In genomic region chr17:50655416-50655776, GRCm38 (mm10) we compare ENCODE assay signal across 16 mouse cellular contexts.
DNase-seq lines count a peak whose midpoint lies in the region; ATAC-seq and TF ChIP-seq lines count a peak whose summit lies in the region.
"Had no signal": no experiment of that assay in that cellular context is flagged by ENCODE, and none has a peak within 500 bp of the region (broad histone marks: within the 10 kb centered on the region; RNA-seq: fewer than 3 reads in every experiment).

No protein-coding gene starts in this region.

- H3K9ac ChIP-seq in lung, embryonic 14.5 days, result no peak overlapping the region
- no peak overlapping the region for H3K9ac ChIP-seq in intestine, embryonic 16.5 days (ENCODE audit: low read depth, low read length)
- H3K9ac ChIP-seq: hindbrain, embryonic 12.5 days; liver, embryonic 13.5 days; neural tube, embryonic 15.5 days had no signal

- no peaks in the 10 kb centered on the region for H3K36me3 ChIP-seq in lung, embryonic 14.5 days (ENCODE audit: insufficient read depth)
- H3K36me3 ChIP-seq in intestine, embryonic 16.5 days (ENCODE audit: control insufficient read depth, insufficient read depth, low read length), result no peaks in the 10 kb centered on the region
- H3K36me3 ChIP-seq: hindbrain, embryonic 12.5 days; liver, embryonic 13.5 days had no signal

- no peak for TF ChIP-seq CTCF in cerebellum, adult 2 months (IDR thresholded peaks at IDR 0.05; ENCODE audit: borderline replicate concordance, insufficient read depth, low read depth, low read length)
- no peak for TF ChIP-seq CTCF in lung, embryonic 14.5 days (IDR thresholded peaks at IDR 0.05; ENCODE audit: low read depth)
- TF ChIP-seq CTCF in lung, adult 2 months (IDR thresholded peaks at IDR 0.05; ENCODE audit: insufficient read depth, low read length), result no peak

- H3K4me2 ChIP-seq in lung, embryonic 14.5 days, result no peak overlapping the region
- H3K4me2 ChIP-seq in intestine, embryonic 16.5 days (ENCODE audit: low read depth, low read length), result no peak overlapping the region
- H3K4me2 ChIP-seq: hindbrain, embryonic 12.5 days; liver, embryonic 13.5 days; neural tube, embryonic 15.5 days had no signal

- peaks cover 12% of the 10 kb centered on the region for H3K4me1 ChIP-seq in cerebellum, adult 2 months (ENCODE audit: control insufficient read depth, insufficient read depth, low read length)
- 0 out of 2 replicates have a peak, but pooled peaks cover 3% of the 10 kb centered on the region for H3K4me1 ChIP-seq in lung, embryonic 14.5 days (ENCODE audit: insufficient read depth)
- no peaks in the 10 kb centered on the region for H3K4me1 ChIP-seq in lung, adult 2 months (ENCODE audit: control insufficient read depth, insufficient read depth, low read length)
- H3K4me1 ChIP-seq in intestine, embryonic 16.5 days (ENCODE audit: control insufficient read depth, insufficient read depth, low read length), result 0 out of 2 replicates have a peak, but pooled peaks cover 2% of the 10 kb centered on the region
- H3K4me1 ChIP-seq: neural tube, embryonic 15.5 days had no signal

- no peak overlapping the region for H3K4me3 ChIP-seq in cerebellum, adult 2 months (replicated peaks; ENCODE audit: insufficient read depth, low read depth, low read length)
- no peak overlapping the region for H3K4me3 ChIP-seq in lung, embryonic 14.5 days (ENCODE audit: low read depth, low read length)
- no peak overlapping the region for H3K4me3 ChIP-seq in lung, adult 2 months (replicated peaks; ENCODE audit: extremely low read depth, low read depth, low read length)
- H3K4me3 ChIP-seq in intestine, embryonic 16.5 days (ENCODE audit: low read length), result no peak overlapping the region
- H3K4me3 ChIP-seq: forebrain, embryonic 10.5 days; hindbrain, embryonic 12.5 days; liver, embryonic 13.5 days; neural tube, embryonic 15.5 days had no signal

- 50% methylated on average over 4 of the region's 4 CpGs for WGBS in cerebellum, adult 2 months
- 28% methylated on average over 4 of the region's 4 CpGs for WGBS in lung, embryonic 14.5 days
- 53% methylated on average over 4 of the region's 4 CpGs for WGBS in lung, adult 2 months
- 40% methylated on average over 4 of the region's 4 CpGs for WGBS in intestine, embryonic 16.5 days

- TF ChIP-seq POLR2A in cerebellum, adult 2 months (IDR thresholded peaks at IDR 0.05; ENCODE audit: borderline replicate concordance, insufficient read depth, low read length), result no peak
- TF ChIP-seq POLR2A in lung, adult 2 months (IDR thresholded peaks at IDR 0.05; ENCODE audit: borderline replicate concordance, extremely low read depth, low read depth, low read length), result no peak

- ATAC-seq in lung, embryonic 14.5 days (ENCODE audit: insufficient read depth), result peak; percentile 35; the same call in 1 of the 2 replicates
- peak; percentile 94 for ATAC-seq in intestine, embryonic 16.5 days
- ATAC-seq in activated CD4-positive, CD25-positive, alpha-beta regulatory T cell, adult 4 months, result no peak

- peak overlapping the region; percentile 32; the same call in 1 of the 2 replicates for H3K27ac ChIP-seq in cerebellum, adult 2 months (ENCODE audit: insufficient read depth, low read length)
- H3K27ac ChIP-seq in lung, embryonic 14.5 days (ENCODE audit: low read depth), result 0 out of 2 replicates have a peak overlapping the region, but pooled peaks have one; percentile 22
- H3K27ac ChIP-seq in intestine, embryonic 16.5 days (ENCODE audit: low read length), result no peak overlapping the region
- H3K27ac ChIP-seq: forebrain, embryonic 10.5 days; hindbrain, embryonic 12.5 days; liver, embryonic 13.5 days; neural tube, embryonic 15.5 days had no signal

- H3K27me3 ChIP-seq in cerebellum, adult 2 months (ENCODE audit: control insufficient read depth, insufficient read depth, low read length), result no peaks in the 10 kb centered on the region
- H3K27me3 ChIP-seq in lung, embryonic 14.5 days (ENCODE audit: insufficient read depth, low read length), result no peaks in the 10 kb centered on the region
- H3K27me3 ChIP-seq in intestine, embryonic 16.5 days (replicated peaks; ENCODE audit: control insufficient read depth, insufficient read depth, low read length), result no peaks in the 10 kb centered on the region
- H3K27me3 ChIP-seq: hindbrain, embryonic 12.5 days; liver, embryonic 13.5 days; neural tube, embryonic 15.5 days had no signal

- no peak for DNase-seq in cerebellum, adult 2 months
- no peak for DNase-seq in cerebellum, adult 11 months
- DNase-seq in lung, embryonic 14.5 days, result no peak
- no peak for DNase-seq in lung, adult 2 months
- peak; percentile 60 for DNase-seq in gastrocnemius, postnatal 25 days
- DNase-seq in lung, postnatal 4 days, result no peak
- DNase-seq: adrenal gland, adult 2 months; kidney, adult 9 months; liver, embryonic 13.5 days; retina, postnatal 1 day; spleen, adult 18-20 months had no signal

- no peaks in the 10 kb centered on the region for H3K9me3 ChIP-seq in lung, embryonic 14.5 days (ENCODE audit: low read depth, low read length)
- H3K9me3 ChIP-seq in intestine, embryonic 16.5 days (ENCODE audit: control insufficient read depth, low read length), result no peaks in the 10 kb centered on the region; the same call in 1 of the 2 replicates
- H3K9me3 ChIP-seq: liver, embryonic 13.5 days; neural tube, embryonic 15.5 days had no signal
